20 mouse cellular contexts compared by ENCODE assay signal in the genomic region with DNA sequence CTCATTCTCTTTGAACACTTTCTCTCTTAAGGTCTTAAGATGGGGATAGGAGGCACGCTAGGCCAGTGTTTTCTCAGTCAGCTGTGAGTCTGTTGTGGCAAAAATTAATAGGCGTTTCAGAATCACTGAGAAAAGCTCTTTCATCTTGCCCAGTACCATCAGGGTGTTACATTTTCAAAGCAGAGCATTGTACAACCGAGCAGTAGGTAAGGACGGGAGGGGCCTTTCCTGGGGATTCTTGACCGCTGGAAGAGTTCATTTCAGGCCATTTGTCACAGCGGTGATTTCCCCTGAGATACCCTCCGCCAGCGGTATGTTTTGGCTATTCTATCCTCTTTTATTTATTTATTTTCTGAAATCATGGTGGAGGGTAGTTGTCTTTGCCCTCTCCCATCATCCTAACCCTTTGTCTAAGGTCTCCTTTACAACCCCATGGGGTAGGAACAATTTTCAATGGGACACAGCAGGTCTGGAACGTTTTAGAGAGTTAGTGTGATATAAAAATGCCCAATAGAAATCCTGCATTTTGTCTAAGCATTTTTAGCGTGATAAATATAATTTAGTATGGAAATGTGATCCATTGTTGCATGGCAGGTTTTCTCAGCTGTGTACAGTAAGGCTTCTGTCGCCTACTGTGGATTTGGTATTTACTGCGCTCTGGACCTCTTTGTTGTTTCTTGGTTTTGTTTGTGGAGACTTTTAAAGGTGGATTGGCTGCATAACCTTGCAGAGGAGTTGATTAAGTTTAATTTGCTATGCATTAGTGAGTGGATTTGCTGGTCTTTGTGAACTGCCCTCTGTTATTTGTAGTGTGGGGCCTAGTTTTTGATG.
DNase-seq lines count a peak whose midpoint lies in the region; ATAC-seq and TF ChIP-seq lines count a peak whose summit lies in the region.
"Had no signal": no experiment of that assay in that cellular context is flagged by ENCODE, and none has a peak within 500 bp of the region (broad histone marks: within the 10 kb centered on the region; RNA-seq: fewer than 3 reads in every experiment).

No protein-coding gene starts in this region.

- no peak for ATAC-seq in limb, embryonic 12.5 days (ENCODE audit: insufficient number of reproducible peaks, insufficient read depth, low FRiP score, low TSS enrichment, low read depth)
- ATAC-seq in forebrain, embryonic 15.5 days (replicated peaks), result 0 out of 2 replicates have a peak, but pooled peaks have one; percentile 21
- no peak for ATAC-seq in midbrain, embryonic 14.5 days (ENCODE audit: low FRiP score, low TSS enrichment)

- TF ChIP-seq POLR2A in heart, adult 2 months (IDR thresholded peaks at IDR 0.05; ENCODE audit: insufficient read depth, low read depth, low read length), result no peak
- no peak for TF ChIP-seq POLR2A in lung, adult 2 months (IDR thresholded peaks at IDR 0.05; ENCODE audit: borderline replicate concordance, extremely low read depth, low read depth, low read length)

- peak overlapping the region; percentile 42; the same call in 1 of the 2 replicates for H3K27ac ChIP-seq in limb, embryonic 12.5 days
- no peak overlapping the region for H3K27ac ChIP-seq in limb, embryonic 10.5 days
- peak overlapping the region; percentile 21; the same call in 1 of the 2 replicates for H3K27ac ChIP-seq in forebrain, embryonic 15.5 days (replicated peaks)
- no peak overlapping the region for H3K27ac ChIP-seq in midbrain, embryonic 14.5 days (replicated peaks; ENCODE audit: low read depth, low read length)
- no peak overlapping the region for H3K27ac ChIP-seq in heart, adult 2 months
- H3K27ac ChIP-seq: heart, embryonic 10.5 days; liver, embryonic 14.5 days had no signal

- no peak overlapping the region for H3K9ac ChIP-seq in limb, embryonic 12.5 days (replicated peaks)
- no peak overlapping the region for H3K9ac ChIP-seq in forebrain, embryonic 15.5 days (replicated peaks)
- no peak overlapping the region for H3K9ac ChIP-seq in midbrain, embryonic 14.5 days (replicated peaks; ENCODE audit: low read length)
- no peak overlapping the region for H3K9ac ChIP-seq in heart, adult 2 months (ENCODE audit: low read depth, low read length)
- H3K9ac ChIP-seq: liver, embryonic 14.5 days had no signal

- intact Hi-C loops in heart, adult 2 months (cut with DNase I), result no loop called here

- TF ChIP-seq CTCF in heart, adult 2 months (IDR thresholded peaks at IDR 0.05), result no peak
- TF ChIP-seq CTCF in lung, adult 2 months (IDR thresholded peaks at IDR 0.05; ENCODE audit: insufficient read depth, low read length), result no peak

- 58% methylated on average over 12 of the region's 12 CpGs for WGBS in limb, embryonic 12.5 days
- WGBS in limb, embryonic 10.5 days, result 72% methylated on average over 12 of the region's 12 CpGs
- WGBS in forebrain, embryonic 15.5 days, result 24% methylated on average over 12 of the region's 12 CpGs
- WGBS in midbrain, embryonic 14.5 days, result 31% methylated on average over 12 of the region's 12 CpGs
- 78% methylated on average over 12 of the region's 12 CpGs for WGBS in heart, adult 2 months
- WGBS in lung, adult 2 months, result 78% methylated on average over 12 of the region's 12 CpGs

- DNase-seq in limb, embryonic 10.5 days (ENCODE audit: low spot score), result no peak
- peak; percentile 25 for DNase-seq in embryo, embryonic 9.5 days (ENCODE audit: extremely low spot score)
- DNase-seq in midbrain, embryonic 14.5 days, result peak; percentile 26
- no peak for DNase-seq in heart, adult 2 months
- DNase-seq in lung, adult 2 months, result no peak
- DNase-seq in kidney, postnatal 36 days, result no peak
- DNase-seq: adrenal gland, adult 8-10 months; cerebellum, adult 18-20 months; heart, postnatal 36 days; kidney, adult 11 months; kidney, postnatal 14 days; left cerebral cortex, postnatal 4 days; lung, postnatal 10 days; thymus, postnatal 25 days had no signal

- no peaks in the 10 kb centered on the region for H3K36me3 ChIP-seq in limb, embryonic 12.5 days
- H3K36me3 ChIP-seq in limb, embryonic 10.5 days, result no peaks in the 10 kb centered on the region
- H3K36me3 ChIP-seq in forebrain, embryonic 15.5 days, result no peaks in the 10 kb centered on the region
- no peaks in the 10 kb centered on the region for H3K36me3 ChIP-seq in midbrain, embryonic 14.5 days (ENCODE audit: control insufficient read depth, insufficient read depth, low read length)
- H3K36me3 ChIP-seq in heart, adult 2 months (ENCODE audit: control insufficient read depth, insufficient read depth, low read length), result no peaks in the 10 kb centered on the region
- H3K36me3 ChIP-seq: heart, embryonic 10.5 days had no signal

- H3K27me3 ChIP-seq in limb, embryonic 12.5 days, result no peaks in the 10 kb centered on the region
- no peaks in the 10 kb centered on the region for H3K27me3 ChIP-seq in limb, embryonic 10.5 days (ENCODE audit: low read depth, poor library complexity, severe bottlenecking)
- no peaks in the 10 kb centered on the region for H3K27me3 ChIP-seq in forebrain, embryonic 15.5 days
- H3K27me3 ChIP-seq in midbrain, embryonic 14.5 days (ENCODE audit: control insufficient read depth, insufficient read depth, low read length), result no peaks in the 10 kb centered on the region
- H3K27me3 ChIP-seq in heart, adult 2 months (ENCODE audit: control insufficient read depth, insufficient read depth, low read length), result no peaks in the 10 kb centered on the region

- peaks cover 14% of the 10 kb centered on the region; the same call in 1 of the 2 replicates for H3K4me1 ChIP-seq in limb, embryonic 12.5 days (replicated peaks)
- H3K4me1 ChIP-seq in limb, embryonic 10.5 days, result peaks cover 34% of the 10 kb centered on the region
- H3K4me1 ChIP-seq in forebrain, embryonic 15.5 days, result peaks cover 13% of the 10 kb centered on the region
- H3K4me1 ChIP-seq in midbrain, embryonic 14.5 days (ENCODE audit: control insufficient read depth, insufficient read depth, low read length), result peaks cover 27% of the 10 kb centered on the region
- H3K4me1 ChIP-seq in heart, adult 2 months (ENCODE audit: control insufficient read depth, insufficient read depth, low read length), result no peaks in the 10 kb centered on the region
- no peaks in the 10 kb centered on the region for H3K4me1 ChIP-seq in lung, adult 2 months (ENCODE audit: control insufficient read depth, insufficient read depth, low read length)
- H3K4me1 ChIP-seq: heart, embryonic 10.5 days had no signal

- H3K4me3 ChIP-seq in limb, embryonic 12.5 days (replicated peaks), result no peak overlapping the region
- H3K4me3 ChIP-seq in limb, embryonic 10.5 days, result no peak overlapping the region
- H3K4me3 ChIP-seq in forebrain, embryonic 15.5 days, result no peak overlapping the region
- H3K4me3 ChIP-seq in midbrain, embryonic 14.5 days (replicated peaks; ENCODE audit: low read depth, low read length), result no peak overlapping the region
- H3K4me3 ChIP-seq in heart, adult 2 months, result no peak overlapping the region
- H3K4me3 ChIP-seq in lung, adult 2 months (replicated peaks; ENCODE audit: extremely low read depth, low read depth, low read length), result no peak overlapping the region
- H3K4me3 ChIP-seq: erythroblast, embryonic 14.5 days; heart, embryonic 10.5 days had no signal

- H3K4me2 ChIP-seq in limb, embryonic 12.5 days, result no peak overlapping the region
- H3K4me2 ChIP-seq in forebrain, embryonic 15.5 days (replicated peaks), result no peak overlapping the region
- H3K4me2 ChIP-seq in midbrain, embryonic 14.5 days (ENCODE audit: low read length), result no peak overlapping the region

- H3K9me3 ChIP-seq in limb, embryonic 12.5 days, result no peaks in the 10 kb centered on the region
- H3K9me3 ChIP-seq in limb, embryonic 10.5 days (replicated peaks), result no peaks in the 10 kb centered on the region
- H3K9me3 ChIP-seq in forebrain, embryonic 15.5 days, result no peaks in the 10 kb centered on the region
- H3K9me3 ChIP-seq in midbrain, embryonic 14.5 days (ENCODE audit: control insufficient read depth, low read length), result no peaks in the 10 kb centered on the region
- H3K9me3 ChIP-seq: G1E; heart, embryonic 10.5 days had no signal

- no peak for TF ChIP-seq EP300 in heart, adult 2 months (IDR thresholded peaks at IDR 0.05; ENCODE audit: insufficient read depth, low read depth, low read length)

- H3K79me2 ChIP-seq in heart, adult 2 months (replicated peaks; ENCODE audit: control insufficient read depth, insufficient read depth, low read length), result no peaks in the 10 kb centered on the region

Comparison
In these comparisons a context has a peak if more than half of its experiments do, and no peak if none do; other contexts are left out.
1. H3K27ac ChIP-seq: peak in limb, embryonic 12.5 days (single experiment) and forebrain, embryonic 15.5 days (single experiment); none in limb, embryonic 10.5 days (single experiment), midbrain, embryonic 14.5 days (single experiment) and heart, adult 2 months (single experiment).
2. DNase-seq: peak in embryo, embryonic 9.5 days (single experiment) and midbrain, embryonic 14.5 days (single experiment); none in limb, embryonic 10.5 days (single experiment), heart, adult 2 months (0 of 2), lung, adult 2 months (single experiment) and kidney, postnatal 36 days (0 of 2).